Mouse (Mus musculus): Measurements from ENCODE around the gene Znhit2.
A peak's percentile ranks its signal among the peaks of the same experiment; 100 is the strongest.

DNA sequence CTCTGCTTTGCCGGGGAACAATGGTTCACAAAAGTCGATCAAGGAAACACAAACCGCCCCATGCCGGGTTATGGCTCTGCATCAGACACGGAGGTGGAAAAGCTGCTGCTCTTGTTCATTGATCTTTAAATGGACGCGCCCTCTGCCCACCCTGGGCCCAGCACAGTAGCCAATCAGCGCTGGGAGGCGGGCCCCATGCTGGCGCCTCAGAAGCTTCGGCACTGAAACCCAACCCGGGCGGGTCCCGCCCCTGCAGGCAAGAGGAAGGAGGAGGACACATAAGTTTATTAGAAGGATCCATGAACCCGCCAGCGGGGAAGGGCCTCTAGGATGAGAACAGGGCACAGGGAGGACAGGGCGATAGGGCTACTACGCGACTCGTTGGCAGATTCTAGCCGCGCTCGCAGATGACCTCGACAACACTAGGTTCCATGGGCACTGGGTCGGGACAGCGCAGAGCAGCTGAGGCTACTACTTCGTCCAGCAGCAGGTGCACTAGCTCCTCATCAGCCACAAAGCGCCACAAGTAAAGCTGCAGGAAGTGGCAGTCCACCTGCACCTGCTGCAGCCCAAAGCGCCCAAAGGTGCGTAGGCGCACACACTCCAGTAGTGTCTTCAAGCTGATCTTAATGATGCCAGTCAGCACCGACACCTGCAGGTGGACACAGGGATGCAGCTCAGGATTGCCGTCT is 6.9 kb downstream of the Znhit2 start, which contains the start of gene Tm7sf2:
- TF ChIP-seq CTCF (IDR thresholded peaks at IDR 0.05) (peak; percentile 22; the same call in 1 of the 2 replicates), POLR2A (IDR thresholded peaks at IDR 0.05; ENCODE audit: insufficient read depth, low read depth, low read length) (0 out of 2 replicates have a peak, but pooled peaks have one; percentile 0), EP300 (IDR thresholded peaks at IDR 0.05; ENCODE audit: insufficient read depth, low read depth, low read length) (no peak)

Measured in heart, adult 2 months (tissue).